Mouse (Mus musculus): Measurements from ENCODE around the gene Nup54.

DNA sequence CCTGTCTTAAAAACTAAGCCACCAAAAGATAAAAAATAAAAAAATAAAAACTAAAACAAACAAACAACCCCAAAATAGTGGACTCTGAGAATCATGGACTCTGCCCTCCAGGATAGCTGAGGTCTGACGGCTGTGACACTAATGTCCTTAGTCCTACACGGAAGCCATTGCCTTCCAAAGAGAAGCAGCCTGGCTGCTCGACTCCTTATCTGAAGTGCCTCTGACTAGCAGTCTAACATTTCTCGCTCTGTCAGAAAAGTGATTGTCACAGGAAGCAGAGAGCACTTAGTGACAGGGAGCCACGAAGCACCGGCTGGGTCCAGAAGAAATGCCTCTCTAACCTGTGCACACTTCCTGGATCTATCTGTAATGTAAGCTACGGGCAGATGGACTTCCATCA is 7.9 kb upstream of the Nup54 start:
- TF ChIP-seq CTCF (IDR thresholded peaks at IDR 0.05; ENCODE audit: borderline replicate concordance, insufficient read depth, low read length) (no peak), POLR2A (IDR thresholded peaks at IDR 0.05; ENCODE audit: low read depth, low read length) (no peak)
